Mouse (Mus musculus) C2C12 (cell line): Measurements from ENCODE around the gene Psmd12.

ENCODE experiments used
- CTCF ChIP-seq: IDR thresholded peaks from one replicate; pipeline ENCODE4 v1.5.1; 2011; ENCODE audit not compliant: control insufficient read depth, insufficient read depth, insufficient read length
- USF1 ChIP-seq: IDR thresholded peaks from one replicate; pipeline ENCODE4 v1.6.1; 2011; ENCODE audit warnings: low read depth, mild to moderate bottlenecking, control low read depth, moderate library complexity

DNA sequence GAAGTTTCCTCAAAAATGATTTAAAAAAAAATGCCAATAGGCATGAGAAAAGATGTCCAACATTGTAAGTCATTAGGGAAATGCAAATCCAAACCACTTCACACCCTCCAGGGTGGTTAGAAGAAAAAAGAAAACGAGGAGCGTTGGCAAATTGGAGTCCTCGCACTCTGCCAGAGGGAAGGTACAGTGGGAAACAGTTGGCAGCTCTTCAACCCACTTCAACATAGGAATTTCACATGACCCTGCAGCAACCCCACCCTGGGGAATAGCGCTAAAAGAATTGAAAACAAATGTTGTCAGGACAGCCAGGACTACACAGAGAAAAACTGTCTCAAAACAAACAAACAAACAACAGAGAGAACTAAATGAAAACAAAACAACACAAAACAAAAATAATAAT is 41.6 kb upstream of the Psmd12 start:
- no peak for TF ChIP-seq USF1
- no peak for TF ChIP-seq CTCF
